Comparison of ENCODE assay signal across 8 mouse cellular contexts in genomic region chr17:27555075-27555511, GRCm38 (mm10). TPM values are rescaled to one million over a fixed set of nuclear protein-coding genes. Genes with fewer than 3 reads are reported as not detected.
A peak's percentile ranks its signal among the peaks of the same experiment; 100 is the strongest.
DNase-seq lines count a peak whose midpoint lies in the region; ATAC-seq and TF ChIP-seq lines count a peak whose summit lies in the region.

No protein-coding gene starts in this region.

- H3K79me2 ChIP-seq in macrophage (ENCODE audit: inconsistent target): peaks cover 29% of the 10 kb centered on the region

- no peaks in the 10 kb centered on the region for H3K9me3 ChIP-seq in forebrain, embryonic 13.5 days (replicated peaks)
- no peaks in the 10 kb centered on the region for H3K9me3 ChIP-seq in kidney, postnatal 0 days (replicated peaks; ENCODE audit: low read length)

- WGBS in forebrain, embryonic 13.5 days: under 1% methylated on average over 24 of the region's 39 CpGs
- WGBS in kidney, postnatal 0 days: 1% methylated on average over 35 of the region's 39 CpGs
- 2% methylated on average over 21 of the region's 39 CpGs for WGBS in macrophage (ENCODE audit: missing documents)
- under 1% methylated on average over 31 of the region's 39 CpGs for WGBS in spleen, adult 2 months

- no peak for TF ChIP-seq POLR2A in spleen, adult 2 months (IDR thresholded peaks at IDR 0.05; ENCODE audit: low read depth, low read length)

- peak overlapping the region; percentile 85 for H3K4me2 ChIP-seq in forebrain, embryonic 13.5 days
- peak overlapping the region; percentile 91 for H3K4me2 ChIP-seq in kidney, postnatal 0 days (ENCODE audit: low read length)

- intact Hi-C loops in left cerebral cortex, adult 2 months (cut with DNase I): no loop called here
- intact Hi-C loops in left cerebral cortex, postnatal 25 days (cut with DNase I): no loop called here

- H3K4me1 ChIP-seq in forebrain, embryonic 13.5 days: peaks cover 47% of the 10 kb centered on the region
- peaks cover 18% of the 10 kb centered on the region for H3K4me1 ChIP-seq in kidney, postnatal 0 days (replicated peaks; ENCODE audit: insufficient read depth, low read length)
- peaks cover 25% of the 10 kb centered on the region for H3K4me1 ChIP-seq in spleen, adult 2 months (ENCODE audit: control insufficient read depth, insufficient read depth, insufficient read length)

- H3K4me3 ChIP-seq in left cerebral cortex, adult 2 months: peak overlapping the region; percentile 7; the same call in 1 of the 2 replicates
- peak overlapping the region; percentile 78 for H3K4me3 ChIP-seq in forebrain, embryonic 13.5 days
- H3K4me3 ChIP-seq in kidney, postnatal 0 days (replicated peaks; ENCODE audit: low read depth, low read length): peak overlapping the region; percentile 77
- peak overlapping the region; percentile 26 for H3K4me3 ChIP-seq in macrophage (ENCODE audit: inconsistent target)
- peak overlapping the region; percentile 73 for H3K4me3 ChIP-seq in spleen, adult 2 months (ENCODE audit: extremely low read depth, insufficient read depth, insufficient read length)

- TF ChIP-seq CTCF in left cerebral cortex, adult 2 months (IDR thresholded peaks at IDR 0.05): no peak
- no peak for TF ChIP-seq CTCF in kidney, postnatal 0 days (IDR thresholded peaks at IDR 0.05; ENCODE audit: low read depth)
- TF ChIP-seq CTCF in spleen, adult 2 months (IDR thresholded peaks at IDR 0.05; ENCODE audit: extremely low read depth, insufficient read depth, insufficient read length, insufficient replicate concordance): no peak

- no peak for ATAC-seq in forebrain, embryonic 13.5 days
- ATAC-seq in kidney, postnatal 0 days (replicated peaks; ENCODE audit: low FRiP score, low read depth): peak; percentile 27

- H3K36me3 ChIP-seq in forebrain, embryonic 13.5 days (ENCODE audit: poor library complexity, severe bottlenecking): no peaks in the 10 kb centered on the region
- H3K36me3 ChIP-seq in kidney, postnatal 0 days (ENCODE audit: insufficient read depth, low read length): no peaks in the 10 kb centered on the region
- no peaks in the 10 kb centered on the region for H3K36me3 ChIP-seq in macrophage (ENCODE audit: inconsistent target)
- H3K36me3 ChIP-seq in spleen, adult 2 months (ENCODE audit: control insufficient read depth, insufficient read depth, low read length): peaks cover 2% of the 10 kb centered on the region; the same call in 1 of the 2 replicates

- DNase-seq in left cerebral cortex, adult 2 months (ENCODE audit: extremely low spot score in 1 of 2, low spot score in 2 of 2): no peak
- DNase-seq in left cerebral cortex, adult 9 months (ENCODE audit: low spot score in 2 of 2): no peak
- peak; percentile 79 for DNase-seq in kidney, postnatal 0 days (ENCODE audit: low spot score)
- peak in 1 of 2 experiments; percentile 42 for DNase-seq in spleen, adult 2 months (ENCODE audit: low read depth in 1 of 2, low spot score in 2 of 2)
- no peak for DNase-seq in left cerebral cortex, postnatal 25 days (ENCODE audit: low spot score in 2 of 2)
- no peak for DNase-seq in right cerebral cortex, postnatal 25 days

- peak overlapping the region; percentile 95 for H3K9ac ChIP-seq in forebrain, embryonic 13.5 days
- peak overlapping the region; percentile 88 for H3K9ac ChIP-seq in kidney, postnatal 0 days (ENCODE audit: low read depth, low read length)

- H3K27me3 ChIP-seq in forebrain, embryonic 13.5 days: no peaks in the 10 kb centered on the region; the same call in 1 of the 2 replicates
- H3K27me3 ChIP-seq in kidney, postnatal 0 days (ENCODE audit: insufficient read depth, low read length): no peaks in the 10 kb centered on the region
- H3K27me3 ChIP-seq in spleen, adult 2 months (ENCODE audit: control insufficient read depth, insufficient read depth, low read length): no peaks in the 10 kb centered on the region

- H3K27ac ChIP-seq in left cerebral cortex, adult 2 months: no peak overlapping the region
- H3K27ac ChIP-seq in forebrain, embryonic 13.5 days: peak overlapping the region; percentile 97
- peak overlapping the region; percentile 96 for H3K27ac ChIP-seq in kidney, postnatal 0 days
- peak overlapping the region; percentile 88 for H3K27ac ChIP-seq in macrophage
- peak overlapping the region; percentile 94 for H3K27ac ChIP-seq in spleen, adult 2 months (ENCODE audit: insufficient read depth, low read length)

RNA-seq across cellular contexts. Expression of gene Hmga1, which starts 1.2 kb away (rescaled TPM):
- 10 to 100 TPM; 55.2 to 55.7 TPM for total RNA-seq in left cerebral cortex, adult 2 months (2021)
- 147 and 165 TPM in 2 replicates for polyA plus RNA-seq in forebrain, embryonic 13.5 days (2015; fragmentation: Nextera tagmentation; extraction: Ambion mirVana)
- 131 and 136 TPM in 2 replicates for polyA plus RNA-seq in kidney, postnatal 0 days (2015; fragmentation: Nextera tagmentation; extraction: Ambion mirVana)
- 100 to 1,000 TPM in 3 of 26 experiments, 10 to 100 TPM in 23; 28.3 to 118 (median 66.0) TPM for total RNA-seq in macrophage (2018; cell fraction: chromatin; rRNA removed)
- total RNA-seq in macrophage (2018; cell fraction: cytosol; rRNA removed): 100 to 1,000 TPM; 322 to 681 (median 467) TPM
- total RNA-seq in macrophage (2018; cell fraction: nucleus; rRNA removed): 100 to 1,000 TPM in 24 of 26 experiments, 10 to 100 TPM in 2; 62.1 to 302 (median 193) TPM
- 300 to 634 TPM (median 423 TPM) in 3 replicates for polyA plus RNA-seq in macrophage (2018)
- 78.5 and 124 TPM in 2 replicates for polyA plus RNA-seq in spleen, adult 2 months (2012; rRNA removed)
- 10 to 100 TPM; 47.6 to 52.8 TPM for total RNA-seq in left cerebral cortex, postnatal 25 days (2021)

RNA-seq across cellular contexts. Expression of gene AI413582, which starts 10.5 kb away (rescaled TPM):
- total RNA-seq in left cerebral cortex, adult 2 months (2021): 10 to 100 TPM; 86.7 to 93.8 TPM
- 22.2 and 25.2 TPM in 2 replicates for polyA plus RNA-seq in forebrain, embryonic 13.5 days (2015; fragmentation: Nextera tagmentation; extraction: Ambion mirVana)
- polyA plus RNA-seq in kidney, postnatal 0 days (2015; fragmentation: Nextera tagmentation; extraction: Ambion mirVana): 34.5 and 35.6 TPM in 2 replicates
- 10 to 100 TPM; 10.6 to 63.5 (median 31.3) TPM for total RNA-seq in macrophage (2018; cell fraction: chromatin; rRNA removed)
- total RNA-seq in macrophage (2018; cell fraction: cytosol; rRNA removed): 100 to 1,000 TPM in 22 of 26 experiments, 10 to 100 TPM in 4; 81.5 to 158 (median 121) TPM
- 10 to 100 TPM; 19.4 to 92.0 (median 44.1) TPM for total RNA-seq in macrophage (2018; cell fraction: nucleus; rRNA removed)
- polyA plus RNA-seq in macrophage (2018): 42.9 to 137 TPM (median 117 TPM) in 3 replicates
- 72.6 and 89.9 TPM in 2 replicates for polyA plus RNA-seq in spleen, adult 2 months (2012; rRNA removed)
- total RNA-seq in left cerebral cortex, postnatal 25 days (2021): 10 to 100 TPM; 92.9 to 97.4 TPM

RNA-seq across cellular contexts. Expression of gene Grm4, which starts 33.9 kb away (rescaled TPM):
- total RNA-seq in left cerebral cortex, adult 2 months (2021): 10 to 100 TPM; 19.9 to 29.7 TPM
- polyA plus RNA-seq in forebrain, embryonic 13.5 days (2015; fragmentation: Nextera tagmentation; extraction: Ambion mirVana): 2.2 and 2.4 TPM in 2 replicates
- 1.1 and 1.3 TPM in 2 replicates for polyA plus RNA-seq in kidney, postnatal 0 days (2015; fragmentation: Nextera tagmentation; extraction: Ambion mirVana)
- total RNA-seq in macrophage (2018; cell fraction: chromatin; rRNA removed): under 1 TPM in 1 of 26 experiments, not detected in 25; 0.56 TPM
- not detected for total RNA-seq in macrophage (2018; cell fraction: cytosol; rRNA removed)
- total RNA-seq in macrophage (2018; cell fraction: nucleus; rRNA removed): under 1 TPM in 2 of 26 experiments, not detected in 24; 0.24 to 0.27 TPM
- not detected in 3 replicates for polyA plus RNA-seq in macrophage (2018)
- 0.06 and 0.11 TPM in 2 replicates for polyA plus RNA-seq in spleen, adult 2 months (2012; rRNA removed)
- total RNA-seq in left cerebral cortex, postnatal 25 days (2021): 10 to 100 TPM; 21.1 to 30.4 TPM

Comparison
In these comparisons a context has a peak if more than half of its experiments do, and no peak if none do; other contexts are left out.
1. H3K4me3 ChIP-seq: peak in every context shown above with its lines; median percentile 78 in forebrain, embryonic 13.5 days; 77 in kidney, postnatal 0 days; 73 in spleen, adult 2 months; 26 in macrophage; 7 in left cerebral cortex, adult 2 months.